Mouse (Mus musculus): ENCODE measurements at regions not wholly inside any gene's neighbourhood (a gene's known extent, or its start where the extent isn't known, plus 50 kb on each side); places are given as distances from the start of the nearest gene placed in this dataset.

DNA sequence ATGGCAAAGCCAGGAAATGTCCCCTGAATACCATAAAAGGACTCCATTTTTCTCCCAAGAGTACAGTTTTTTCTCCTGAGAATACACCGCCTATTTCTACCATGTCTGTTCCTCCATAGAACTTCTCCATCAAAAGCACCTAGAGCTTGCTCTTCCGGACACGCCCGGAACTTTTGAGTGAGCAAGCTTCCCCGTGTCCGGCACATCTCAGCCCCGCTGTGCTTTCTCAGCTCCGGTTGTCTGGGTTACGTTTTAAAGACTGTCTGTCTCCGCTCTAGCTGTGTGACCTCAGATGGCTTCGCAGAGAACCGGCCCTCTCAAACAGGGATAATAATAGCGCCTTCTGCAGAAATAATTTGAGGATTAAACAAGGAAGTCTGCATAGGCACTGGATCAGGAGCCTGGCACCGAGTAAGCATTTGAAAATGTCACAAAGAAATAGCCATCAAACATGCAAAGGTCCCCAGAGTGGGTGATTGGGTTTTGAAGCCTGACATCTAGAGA, 122.8 kb downstream of the Ddx11 start:
- Histone ChIP-seq H3K9me3 (ENCODE audit: low read length) (no peaks in the 10 kb centered on the region), H3K27me3 (ENCODE audit: insufficient read depth, low read length) (no peaks in the 10 kb centered on the region), H3K27ac (ENCODE audit: low read depth) (no peak overlapping the region), H3K4me3 (ENCODE audit: low read depth, low read length) (no peak overlapping the region), H3K36me3 (replicated peaks; ENCODE audit: insufficient read depth, low read length) (no peaks in the 10 kb centered on the region), H3K9ac (replicated peaks) (no peak overlapping the region), H3K4me1 (ENCODE audit: insufficient read depth) (no peaks in the 10 kb centered on the region), H3K4me2 (ENCODE audit: low read depth, low read length) (no peak overlapping the region)
- no peak for TF ChIP-seq EP300 (IDR thresholded peaks at IDR 0.05; ENCODE audit: low read depth)
- no peak for ATAC-seq
- 83% methylated on average over 14 of the region's 14 CpGs for whole genome bisulfite sequencing (ENCODE audit: insufficient replicate concordance)
- no peak for DNase-seq

DNA sequence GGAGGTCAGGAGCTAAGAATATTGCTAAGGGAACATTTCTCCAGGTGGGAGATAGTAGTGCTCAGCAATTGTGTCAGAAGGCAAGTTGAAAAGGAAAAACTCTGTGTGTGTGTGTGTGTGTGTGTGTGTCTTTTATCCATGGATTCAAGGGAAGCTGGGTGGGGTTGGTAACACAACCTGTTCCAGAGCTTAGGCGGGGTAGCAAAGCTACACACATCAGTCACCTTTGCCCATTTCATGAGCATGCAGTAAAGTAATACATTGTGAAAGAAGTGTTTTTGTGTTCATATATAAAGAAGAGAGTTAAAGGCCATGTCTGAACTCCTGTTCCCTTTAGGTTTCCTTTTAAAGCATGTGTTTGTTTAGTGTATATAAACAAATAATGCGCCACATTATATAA, 128.2 kb downstream of the Ddx11 start:
- DNase-seq (no peak), ATAC-seq (no peak)
- Histone ChIP-seq H3K4me1 (ENCODE audit: insufficient read depth) (no peaks in the 10 kb centered on the region), H3K27ac (ENCODE audit: low read depth) (no peak overlapping the region), H3K4me3 (ENCODE audit: low read depth, low read length) (no peak overlapping the region), H3K9ac (replicated peaks) (no peak overlapping the region), H3K4me2 (ENCODE audit: low read depth, low read length) (no peak overlapping the region), H3K27me3 (ENCODE audit: insufficient read depth, low read length) (no peaks in the 10 kb centered on the region), H3K9me3 (ENCODE audit: low read length) (no peaks in the 10 kb centered on the region), H3K36me3 (replicated peaks; ENCODE audit: insufficient read depth, low read length) (no peaks in the 10 kb centered on the region)
- TF ChIP-seq CTCF (IDR thresholded peaks at IDR 0.05; ENCODE audit: low read depth) (no peak), EP300 (IDR thresholded peaks at IDR 0.05; ENCODE audit: low read depth) (no peak)
- 74% methylated on average over 2 of the region's 2 CpGs for WGBS (ENCODE audit: insufficient replicate concordance)

DNA sequence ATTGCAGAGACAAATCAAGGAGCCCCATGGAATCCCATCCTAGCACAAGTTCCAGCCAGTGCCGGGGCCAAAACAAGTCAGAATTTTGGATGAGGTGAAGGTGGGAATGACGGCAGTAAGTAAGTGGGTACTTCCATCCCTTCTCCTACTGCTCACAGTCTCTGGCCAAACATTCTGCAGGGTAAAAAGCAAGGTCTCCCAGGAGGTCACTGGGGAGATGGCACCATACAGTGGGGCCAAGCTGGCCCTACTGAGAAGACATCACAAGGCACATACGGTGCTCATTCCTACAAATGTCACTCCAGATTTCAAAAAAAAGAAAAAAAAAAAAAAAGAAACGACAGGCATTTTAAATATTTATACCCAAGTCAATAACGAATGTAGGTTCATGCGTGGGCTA, 129.6 kb downstream of the Ddx11 start:
- DNase-seq: no peak
- no peak for TF ChIP-seq EP300 (IDR thresholded peaks at IDR 0.05; ENCODE audit: low read depth)
- no peak for TF ChIP-seq CTCF (IDR thresholded peaks at IDR 0.05; ENCODE audit: low read depth)
- WGBS (ENCODE audit: insufficient replicate concordance): 74% methylated on average over 6 of the region's 6 CpGs
- no peak for ATAC-seq
- Histone ChIP-seq H3K4me3 (ENCODE audit: low read depth, low read length) (no peak overlapping the region), H3K27ac (ENCODE audit: low read depth) (no peak overlapping the region), H3K9ac (replicated peaks) (no peak overlapping the region), H3K4me1 (ENCODE audit: insufficient read depth) (no peaks in the 10 kb centered on the region), H3K36me3 (replicated peaks; ENCODE audit: insufficient read depth, low read length) (no peaks in the 10 kb centered on the region), H3K9me3 (ENCODE audit: low read length) (no peaks in the 10 kb centered on the region), H3K4me2 (ENCODE audit: low read depth, low read length) (no peak overlapping the region), H3K27me3 (ENCODE audit: insufficient read depth, low read length) (no peaks in the 10 kb centered on the region)

DNA sequence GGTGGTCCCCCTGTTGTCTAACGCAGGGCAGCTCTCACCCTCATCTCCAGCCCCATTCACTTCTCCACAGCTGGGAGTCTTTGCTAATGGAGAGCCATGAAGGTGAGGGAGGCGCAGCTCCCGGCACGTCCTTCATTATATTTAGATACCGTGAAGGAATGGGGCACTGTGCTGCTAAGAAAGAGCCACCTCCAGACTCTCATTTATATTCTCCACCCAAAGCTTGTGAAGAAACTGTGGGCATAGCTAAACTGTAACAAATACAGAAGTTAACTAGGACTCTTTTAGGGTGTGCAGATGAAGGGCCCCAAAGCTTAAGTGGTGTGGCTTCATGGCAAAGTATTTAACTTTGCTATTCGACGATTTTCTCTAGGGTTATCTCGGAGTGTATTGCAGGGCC, 136.4 kb downstream of the Ddx11 start:
- no peak for DNase-seq
- Histone ChIP-seq H3K27me3 (ENCODE audit: insufficient read depth, low read length) (no peaks in the 10 kb centered on the region), H3K9ac (replicated peaks) (no peak overlapping the region), H3K9me3 (ENCODE audit: low read length) (no peaks in the 10 kb centered on the region), H3K27ac (ENCODE audit: low read depth) (no peak overlapping the region), H3K4me2 (ENCODE audit: low read depth, low read length) (no peak overlapping the region), H3K4me3 (ENCODE audit: low read depth, low read length) (no peak overlapping the region), H3K4me1 (ENCODE audit: insufficient read depth) (no peaks in the 10 kb centered on the region), H3K36me3 (replicated peaks; ENCODE audit: insufficient read depth, low read length) (no peaks in the 10 kb centered on the region)
- ATAC-seq: no peak
- TF ChIP-seq EP300 (IDR thresholded peaks at IDR 0.05; ENCODE audit: low read depth) (no peak), CTCF (IDR thresholded peaks at IDR 0.05; ENCODE audit: low read depth) (no peak)
- 79% methylated on average over 8 of the region's 8 CpGs for WGBS (ENCODE audit: insufficient replicate concordance)

DNA sequence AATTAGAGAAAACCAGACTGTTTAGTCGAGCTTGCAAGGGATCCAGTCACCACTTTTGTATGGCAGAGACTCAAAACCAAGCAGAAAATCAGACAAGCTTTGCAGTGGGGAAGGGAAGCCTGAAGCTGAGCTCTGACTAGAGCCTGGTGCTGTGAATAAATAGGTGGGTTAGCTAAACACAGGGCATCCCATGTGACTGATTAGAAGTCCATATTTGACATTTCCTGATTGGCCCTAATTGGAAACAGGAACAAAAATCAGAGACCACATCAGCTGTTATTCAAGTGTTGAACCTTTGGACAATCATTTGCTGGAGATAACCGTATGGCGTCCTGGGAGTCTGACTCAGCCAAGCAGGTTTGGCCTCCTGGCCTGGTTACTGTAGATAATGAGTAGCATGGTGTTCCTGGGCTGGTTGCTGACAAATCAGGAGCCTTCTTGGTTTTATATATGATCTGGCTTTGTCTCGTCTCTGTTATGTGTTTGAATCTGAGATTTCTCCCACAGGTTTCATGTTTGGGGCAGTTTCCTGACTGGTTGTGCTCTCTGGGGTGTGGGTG, 139.4 kb downstream of the Ddx11 start:
- TF ChIP-seq EP300 (IDR thresholded peaks at IDR 0.05; ENCODE audit: low read depth) (no peak), CTCF (IDR thresholded peaks at IDR 0.05; ENCODE audit: low read depth) (no peak)

DNA sequence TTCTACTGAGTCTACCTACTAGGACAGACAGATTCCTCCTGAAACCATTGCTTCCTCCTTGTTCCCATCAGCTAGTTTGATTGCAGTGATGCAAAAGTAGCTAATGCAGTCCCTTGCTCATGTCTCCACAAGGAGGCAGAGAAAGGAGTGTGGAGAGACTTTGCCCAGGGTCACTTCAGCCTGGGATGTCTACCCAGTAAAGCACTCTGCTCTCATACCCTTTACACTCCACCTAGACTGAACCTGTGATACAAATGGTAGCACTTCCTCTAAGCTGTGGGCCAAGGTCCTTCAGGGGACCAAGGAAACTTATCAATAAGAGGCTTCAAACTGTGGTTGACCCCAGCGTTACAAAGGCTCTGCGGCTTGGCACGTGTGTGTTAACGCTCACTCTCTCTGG, 140.1 kb downstream of the Ddx11 start:
- no peaks in the 10 kb centered on the region for H3K4me1 ChIP-seq (ENCODE audit: insufficient read depth)
- no peak overlapping the region for H3K9ac ChIP-seq (replicated peaks)
- no peaks in the 10 kb centered on the region for H3K36me3 ChIP-seq (replicated peaks; ENCODE audit: insufficient read depth, low read length)
- ATAC-seq (no peak), DNase-seq (no peak)
- no peak overlapping the region for H3K4me2 ChIP-seq (ENCODE audit: low read depth, low read length)
- no peaks in the 10 kb centered on the region for H3K27me3 ChIP-seq (ENCODE audit: insufficient read depth, low read length)
- TF ChIP-seq EP300 (IDR thresholded peaks at IDR 0.05; ENCODE audit: low read depth): no peak
- TF ChIP-seq CTCF (IDR thresholded peaks at IDR 0.05; ENCODE audit: low read depth): no peak
- WGBS (ENCODE audit: insufficient replicate concordance): 83% methylated on average over 4 of the region's 4 CpGs
- H3K27ac ChIP-seq (ENCODE audit: low read depth): no peak overlapping the region
- no peaks in the 10 kb centered on the region for H3K9me3 ChIP-seq (ENCODE audit: low read length)
- no peak overlapping the region for H3K4me3 ChIP-seq (ENCODE audit: low read depth, low read length)

More for the DNA sequence above, 139.4 kb downstream of the Ddx11 start:
- whole genome bisulfite sequencing (ENCODE audit: insufficient replicate concordance): 58% methylated on average over 4 of the region's 4 CpGs
- H3K27ac ChIP-seq (ENCODE audit: low read depth): no peak overlapping the region
- no peaks in the 10 kb centered on the region for H3K4me1 ChIP-seq (ENCODE audit: insufficient read depth)
- no peaks in the 10 kb centered on the region for H3K36me3 ChIP-seq (replicated peaks; ENCODE audit: insufficient read depth, low read length)
- no peak for DNase-seq
- no peak overlapping the region for H3K9ac ChIP-seq (replicated peaks)
- no peak overlapping the region for H3K4me3 ChIP-seq (ENCODE audit: low read depth, low read length)
- no peak overlapping the region for H3K4me2 ChIP-seq (ENCODE audit: low read depth, low read length)
- H3K27me3 ChIP-seq (ENCODE audit: insufficient read depth, low read length): no peaks in the 10 kb centered on the region
- no peaks in the 10 kb centered on the region for H3K9me3 ChIP-seq (ENCODE audit: low read length)
- no peak for ATAC-seq

DNA sequence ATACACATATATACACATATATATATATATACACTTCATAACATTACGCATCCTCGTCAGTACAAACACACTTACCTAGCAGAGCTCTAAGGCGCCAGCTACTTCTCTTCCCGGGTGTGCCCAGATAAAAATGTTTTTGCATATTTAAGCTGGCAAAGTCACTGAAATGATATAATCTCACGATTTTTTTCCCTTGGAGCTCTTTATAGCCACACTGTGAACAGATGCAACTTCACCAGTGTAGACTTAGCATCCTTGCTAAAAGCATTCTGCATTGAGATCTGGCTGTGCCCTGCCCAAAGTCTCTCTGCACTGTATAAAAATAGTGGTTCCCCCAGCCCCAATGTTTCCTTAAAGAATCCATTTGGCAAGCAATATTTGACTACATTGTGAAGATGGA, 143.5 kb downstream of the Ddx11 start:
- Histone ChIP-seq H3K27me3 (ENCODE audit: insufficient read depth, low read length) (no peaks in the 10 kb centered on the region), H3K4me1 (ENCODE audit: insufficient read depth) (no peaks in the 10 kb centered on the region), H3K36me3 (replicated peaks; ENCODE audit: insufficient read depth, low read length) (no peaks in the 10 kb centered on the region), H3K27ac (ENCODE audit: low read depth) (no peak overlapping the region), H3K4me3 (ENCODE audit: low read depth, low read length) (no peak overlapping the region), H3K9ac (replicated peaks) (no peak overlapping the region), H3K9me3 (ENCODE audit: low read length) (no peaks in the 10 kb centered on the region), H3K4me2 (ENCODE audit: low read depth, low read length) (no peak overlapping the region)
- ATAC-seq (no peak), DNase-seq (no peak)
- WGBS (ENCODE audit: insufficient replicate concordance): 72% methylated on average over 5 of the region's 5 CpGs
- no peak for TF ChIP-seq CTCF (IDR thresholded peaks at IDR 0.05; ENCODE audit: low read depth)
